Mouse (Mus musculus): ENCODE results near the gene Aamp.
"Not testable (repeated sequence)": the region's sequence is repeated elsewhere in the genome, so short reads cannot be mapped to it uniquely, and the experiment has no call there.

DNA sequence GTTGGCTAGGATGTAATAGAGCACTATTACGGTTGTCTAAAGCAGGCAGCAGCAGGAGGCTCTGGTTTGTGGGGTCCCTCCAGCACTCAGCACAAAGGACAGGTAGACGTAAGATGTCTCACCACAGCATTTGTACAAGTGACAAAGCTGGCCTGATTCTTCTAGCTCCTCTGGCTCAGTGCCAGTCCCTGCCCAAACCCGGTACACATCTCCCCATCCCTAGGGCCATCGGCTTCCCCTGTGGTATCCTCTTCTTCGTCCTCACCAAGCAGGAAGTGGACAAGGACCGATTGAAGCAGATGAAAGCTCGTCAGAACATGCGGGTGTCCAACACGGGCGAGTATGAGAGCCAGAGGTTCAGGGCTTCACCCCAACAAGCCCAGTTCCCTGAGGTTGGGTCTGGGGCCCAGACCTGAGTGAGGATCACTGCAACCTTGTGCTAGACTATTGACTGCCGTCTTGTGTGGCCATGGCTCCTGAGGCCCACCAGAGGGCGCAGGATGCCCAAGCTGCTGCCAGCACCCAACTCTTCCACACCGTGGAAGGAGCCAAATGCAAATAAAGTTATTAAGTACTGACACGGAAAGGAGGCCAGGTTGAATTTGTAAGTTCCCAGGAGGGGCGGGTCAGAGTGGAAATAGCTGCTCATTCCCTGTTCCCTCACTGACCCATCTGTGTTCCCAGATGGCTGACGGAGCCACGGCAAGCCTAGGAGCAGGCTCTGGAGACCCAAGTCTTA is 2.5 kb upstream of the Aamp start:
- peak; percentile 34; the same call in 1 of the 2 replicates for TF ChIP-seq CTCF (IDR thresholded peaks at IDR 0.05; ENCODE audit: low read depth, low read length)
- not testable (repeated sequence) for TF ChIP-seq GATA1 (IDR thresholded peaks at IDR 0.05; ENCODE audit: borderline replicate concordance, low read length)

Measured in G1E (cell line).